Mouse (Mus musculus): ENCODE results near the gene Aspscr1.
"Not testable (repeated sequence)": the region's sequence is repeated elsewhere in the genome, so short reads cannot be mapped to it uniquely, and the experiment has no call there.

Gene Aspscr1

GRCm38 (mm10) chr11:120712771-120713568 is 40.2 kb downstream of the Aspscr1 start:
- no peak for DNase-seq (ENCODE audit: extremely low read depth, low read depth, low spot score)

GRCm38 (mm10) chr11:120713580-120714518 is 41.1 kb downstream of the Aspscr1 start, which contains the start of the genes Cenpx and Lrrc45:
Gene Cenpx, minus strand, starts transcription at chr11:120713738.
Gene Lrrc45, plus strand, starts transcription at chr11:120713925.
- peak; percentile 82 for DNase-seq (ENCODE audit: extremely low read depth, low read depth, low spot score)

GRCm38 (mm10) chr11:120714546-120714945 is 41.8 kb downstream of the Aspscr1 start:
- DNase-seq (ENCODE audit: extremely low read depth, low read depth, low spot score), result no peak

- no peak for DNase-seq (ENCODE audit: extremely low read depth, low read depth, low spot score)
Observed at GRCm38 (mm10) chr11:120715131-120715530, 42.4 kb downstream of the Aspscr1 start.

GRCm38 (mm10) chr11:120719242-120719641 is 46.5 kb downstream of the Aspscr1 start:
- no peak for DNase-seq (ENCODE audit: extremely low read depth, low read depth, low spot score)

GRCm38 (mm10) chr11:120719841-120720376 is 47.1 kb downstream of the Aspscr1 start:
- DNase-seq (ENCODE audit: extremely low read depth, low read depth, low spot score), result no peak

GRCm38 (mm10) chr11:120720450-120720849 is 47.7 kb downstream of the Aspscr1 start:
- DNase-seq (ENCODE audit: extremely low read depth, low read depth, low spot score), result no peak

- DNase-seq (ENCODE audit: extremely low read depth, low read depth, low spot score), result no peak
Observed at GRCm38 (mm10) chr11:120721124-120722066, 48.6 kb downstream of the Aspscr1 start, which contains the start of gene Rac3. Gene Rac3, plus strand, starts transcription at chr11:120721470.

GRCm38 (mm10) chr11:120722067-120722630 is 49.4 kb downstream of the Aspscr1 start:
- no peak for DNase-seq (ENCODE audit: extremely low read depth, low read depth, low spot score)

GRCm38 (mm10) chr11:120722761-120723382 is 50.1 kb downstream of the Aspscr1 start:
- DNase-seq (ENCODE audit: extremely low read depth, low read depth, low spot score), result no peak

- DNase-seq (ENCODE audit: extremely low read depth, low read depth, low spot score), result no peak
Observed at GRCm38 (mm10) chr11:120723509-120723908, 50.7 kb downstream of the Aspscr1 start.

- no peak for DNase-seq (ENCODE audit: extremely low read depth, low read depth, low spot score)
Observed at GRCm38 (mm10) chr11:120726243-120727168, 53.7 kb downstream of the Aspscr1 start.

GRCm38 (mm10) chr11:120727169-120727527 is 54.4 kb downstream of the Aspscr1 start, which contains the start of gene Dcxr:
Gene Dcxr, minus strand, starts transcription at chr11:120727281.
- peak; percentile 76 for DNase-seq (ENCODE audit: extremely low read depth, low read depth, low spot score)

- no peak for DNase-seq (ENCODE audit: extremely low read depth, low read depth, low spot score)
Observed at GRCm38 (mm10) chr11:120727564-120727963, 54.8 kb downstream of the Aspscr1 start.

GRCm38 (mm10) chr11:120728530-120729240 is 55.9 kb downstream of the Aspscr1 start:
- DNase-seq (ENCODE audit: extremely low read depth, low read depth, low spot score), result no peak

- DNase-seq (ENCODE audit: extremely low read depth, low read depth, low spot score), result not testable (repeated sequence)
Observed at GRCm38 (mm10) chr11:120729432-120730050, 56.8 kb downstream of the Aspscr1 start.

- no peak for DNase-seq (ENCODE audit: extremely low read depth, low read depth, low spot score)
Observed at GRCm38 (mm10) chr11:120730331-120730870, 57.6 kb downstream of the Aspscr1 start.
